ENCODE assay signal across 17 mouse cellular contexts in the genomic region with DNA sequence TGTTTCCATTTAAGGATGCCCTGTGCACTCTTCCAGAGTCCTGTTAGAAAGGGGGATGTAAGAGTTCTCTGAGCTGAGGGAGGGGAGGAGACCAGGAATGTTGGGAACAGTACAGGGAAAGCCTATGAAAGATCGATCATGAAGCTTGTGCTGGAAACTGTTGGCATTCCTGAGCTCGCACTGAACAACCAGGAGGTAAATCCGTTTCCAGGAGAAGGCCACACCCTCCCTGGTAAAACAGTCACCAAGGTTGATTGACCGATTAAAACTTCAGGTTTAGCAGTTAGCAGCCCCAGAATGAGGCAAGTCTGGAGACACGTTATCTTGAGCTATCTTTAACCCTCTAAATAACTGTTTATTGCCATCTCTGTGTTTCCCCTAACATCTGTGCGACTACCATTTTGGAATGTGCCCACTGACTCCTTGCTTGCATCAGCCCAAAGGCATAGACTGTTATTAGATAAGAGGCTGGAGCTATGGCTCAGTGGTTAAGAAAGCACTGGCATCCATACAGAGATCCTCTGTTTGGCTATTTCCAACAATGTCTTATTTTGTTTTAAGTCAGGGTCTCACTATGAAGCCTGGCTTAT. TPM values are rescaled to one million over a fixed set of nuclear protein-coding genes. Genes with fewer than 3 reads are reported as not detected.
DNase-seq lines count a peak whose midpoint lies in the region; ATAC-seq lines count a peak whose summit lies in the region.
"Had no signal": no experiment of that assay in that cellular context is flagged by ENCODE, and none has a peak within 500 bp of the region (broad histone marks: within the 10 kb centered on the region; RNA-seq: fewer than 3 reads in every experiment).

No protein-coding gene starts in this region.

- peak overlapping the region; percentile 13; the same call in 1 of the 2 replicates for H3K4me2 ChIP-seq in stomach, embryonic 15.5 days
- H3K4me2 ChIP-seq in forebrain, embryonic 16.5 days (ENCODE audit: low read length): no peak overlapping the region
- no peak overlapping the region for H3K4me2 ChIP-seq in hindbrain, embryonic 13.5 days
- H3K4me2 ChIP-seq: hindbrain, embryonic 12.5 days; neural tube, embryonic 13.5 days had no signal

- peak; percentile 70 for DNase-seq in ZHBTc4 (ENCODE audit: low read depth, low spot score)
- peak; percentile 50 for DNase-seq in kidney, adult 18-20 months
- DNase-seq in kidney, postnatal 36 days: peak; percentile 57 to 66
- DNase-seq in cerebellum, postnatal 10 days: no peak
- DNase-seq: adrenal gland, adult 8-10 months; cerebellum, postnatal 25 days; lung, adult 18-20 months had no signal

- no peaks in the 10 kb centered on the region for H3K4me1 ChIP-seq in stomach, embryonic 15.5 days
- no peaks in the 10 kb centered on the region for H3K4me1 ChIP-seq in forebrain, embryonic 16.5 days (replicated peaks; ENCODE audit: control insufficient read depth, insufficient read depth, low read length)
- H3K4me1 ChIP-seq in hindbrain, embryonic 13.5 days (replicated peaks): peaks cover 1% of the 10 kb centered on the region; the same call in 1 of the 2 replicates
- H3K4me1 ChIP-seq: hindbrain, embryonic 12.5 days had no signal

- WGBS in stomach, embryonic 15.5 days: 29% methylated on average over 6 of the region's 6 CpGs
- WGBS in forebrain, embryonic 16.5 days: 41% methylated on average over 6 of the region's 6 CpGs
- WGBS in hindbrain, embryonic 13.5 days: 42% methylated on average over 6 of the region's 6 CpGs

- H3K9me3 ChIP-seq in stomach, embryonic 15.5 days: no peaks in the 10 kb centered on the region
- H3K9me3 ChIP-seq in forebrain, embryonic 16.5 days (ENCODE audit: control insufficient read depth, low read length): no peaks in the 10 kb centered on the region
- H3K9me3 ChIP-seq in hindbrain, embryonic 13.5 days: no peaks in the 10 kb centered on the region
- H3K9me3 ChIP-seq: hindbrain, embryonic 12.5 days; neural tube, embryonic 13.5 days had no signal

- no peak overlapping the region for H3K4me3 ChIP-seq in stomach, embryonic 15.5 days (replicated peaks)
- H3K4me3 ChIP-seq in forebrain, embryonic 16.5 days (replicated peaks; ENCODE audit: low read length): no peak overlapping the region
- H3K4me3 ChIP-seq in hindbrain, embryonic 13.5 days: no peak overlapping the region
- H3K4me3 ChIP-seq: hindbrain, embryonic 12.5 days; left cerebral cortex, adult 2 months; neural tube, embryonic 13.5 days had no signal

- no peaks in the 10 kb centered on the region for H3K27me3 ChIP-seq in stomach, embryonic 15.5 days (replicated peaks)
- no peaks in the 10 kb centered on the region for H3K27me3 ChIP-seq in forebrain, embryonic 16.5 days (replicated peaks; ENCODE audit: control insufficient read depth, insufficient read depth, low read length)
- H3K27me3 ChIP-seq in hindbrain, embryonic 13.5 days: no peaks in the 10 kb centered on the region
- H3K27me3 ChIP-seq: hindbrain, embryonic 12.5 days; neural tube, embryonic 13.5 days; Patski had no signal

- H3K27ac ChIP-seq in stomach, embryonic 15.5 days: no peak overlapping the region
- no peak overlapping the region for H3K27ac ChIP-seq in forebrain, embryonic 16.5 days (ENCODE audit: low read length)
- H3K27ac ChIP-seq in hindbrain, embryonic 13.5 days: no peak overlapping the region
- H3K27ac ChIP-seq: hindbrain, embryonic 12.5 days; left cerebral cortex, adult 2 months; neural tube, embryonic 13.5 days had no signal

- H3K9ac ChIP-seq in stomach, embryonic 15.5 days: no peak overlapping the region
- no peak overlapping the region for H3K9ac ChIP-seq in forebrain, embryonic 16.5 days (replicated peaks; ENCODE audit: low read depth, low read length)
- no peak overlapping the region for H3K9ac ChIP-seq in hindbrain, embryonic 13.5 days
- H3K9ac ChIP-seq: hindbrain, embryonic 12.5 days; neural tube, embryonic 13.5 days had no signal

- no peaks in the 10 kb centered on the region for H3K36me3 ChIP-seq in stomach, embryonic 15.5 days
- no peaks in the 10 kb centered on the region for H3K36me3 ChIP-seq in forebrain, embryonic 16.5 days (ENCODE audit: control insufficient read depth, insufficient read depth)
- no peaks in the 10 kb centered on the region for H3K36me3 ChIP-seq in hindbrain, embryonic 13.5 days
- H3K36me3 ChIP-seq: hindbrain, embryonic 12.5 days; neural tube, embryonic 13.5 days had no signal

- ATAC-seq in stomach, embryonic 15.5 days (ENCODE audit: insufficient read depth, low FRiP score, low read depth): no peak
- no peak for ATAC-seq in forebrain, embryonic 16.5 days
- ATAC-seq in hindbrain, embryonic 13.5 days (ENCODE audit: low FRiP score): no peak
- ATAC-seq: Patski had no signal

RNA-seq across cellular contexts. Expression of a gene that starts 4.3 kb away (rescaled TPM):
- 28.8 and 33.2 TPM in 2 replicates for polyA plus RNA-seq in stomach, embryonic 15.5 days (2015; fragmentation: Nextera tagmentation; extraction: Ambion mirVana)
- polyA plus RNA-seq in forebrain, embryonic 16.5 days (2015; fragmentation: Nextera tagmentation; extraction: Ambion mirVana): 16.1 and 20.1 TPM in 2 replicates
- 18.0 and 18.5 TPM in 2 replicates for polyA plus RNA-seq in hindbrain, embryonic 13.5 days (2015; fragmentation: Nextera tagmentation; extraction: Ambion mirVana)

RNA-seq across cellular contexts. Expression of a gene that starts 21.7 kb away (rescaled TPM):
- polyA plus RNA-seq in stomach, embryonic 15.5 days (2015; fragmentation: Nextera tagmentation; extraction: Ambion mirVana): 22.7 and 24.2 TPM in 2 replicates
- polyA plus RNA-seq in forebrain, embryonic 16.5 days (2015; fragmentation: Nextera tagmentation; extraction: Ambion mirVana): 0.57 TPM in 1 of 2 replicates, not detected in the other
- polyA plus RNA-seq in hindbrain, embryonic 13.5 days (2015; fragmentation: Nextera tagmentation; extraction: Ambion mirVana): 0.84 and 1.3 TPM in 2 replicates
- polyA plus RNA-seq: Patski; urinary bladder, adult 2 months had no signal

RNA-seq across cellular contexts. Expression of a gene that starts 38.5 kb away (rescaled TPM):
- polyA plus RNA-seq in stomach, embryonic 15.5 days (2015; fragmentation: Nextera tagmentation; extraction: Ambion mirVana): 66.8 and 67.7 TPM in 2 replicates
- 60.1 and 68.4 TPM in 2 replicates for polyA plus RNA-seq in forebrain, embryonic 16.5 days (2015; fragmentation: Nextera tagmentation; extraction: Ambion mirVana)
- 65.7 and 69.1 TPM in 2 replicates for polyA plus RNA-seq in hindbrain, embryonic 13.5 days (2015; fragmentation: Nextera tagmentation; extraction: Ambion mirVana)

RNA-seq across cellular contexts. Expression of a gene that starts 59.0 kb away (rescaled TPM):
- polyA plus RNA-seq in stomach, embryonic 15.5 days (2015; fragmentation: Nextera tagmentation; extraction: Ambion mirVana): 0.22 TPM in 1 of 2 replicates, not detected in the other
- polyA plus RNA-seq in forebrain, embryonic 16.5 days (2015; fragmentation: Nextera tagmentation; extraction: Ambion mirVana): not detected in 2 replicates
- polyA plus RNA-seq in hindbrain, embryonic 13.5 days (2015; fragmentation: Nextera tagmentation; extraction: Ambion mirVana): 1.6 TPM in 1 of 2 replicates, not detected in the other
- polyA plus RNA-seq: embryonic facial prominence, embryonic 11.5 days; heart, embryonic 16.5 days; hindbrain, embryonic 12.5 days; neural tube, embryonic 13.5 days; Patski had no signal

Comparison
In these comparisons a context has a peak if more than half of its experiments do, and no peak if none do; other contexts are left out.
1. DNase-seq: peak in ZHBTc4 (single experiment), kidney, adult 18-20 months (single experiment) and kidney, postnatal 36 days (2 of 2); none in cerebellum, postnatal 10 days (0 of 2).
2. RNA of a gene that starts 21.7 kb away (polyA plus RNA-seq): 22.7 to 24.2 TPM in stomach, embryonic 15.5 days; 0.84 to 1.3 TPM in hindbrain, embryonic 13.5 days and 0.57 TPM in forebrain, embryonic 16.5 days; every median in the first group is over 10 times any median in the second.